Mouse (Mus musculus): ENCODE measurements around the gene Chad.

GRCm38 (mm10) chr11:94563383-94563782 is 1.5 kb upstream of the Chad start:
- TF ChIP-seq CTCF (IDR thresholded peaks at IDR 0.05; ENCODE audit: low read depth, low read length) (no peak), POLR2A (IDR thresholded peaks at IDR 0.05; ENCODE audit: borderline replicate concordance, low read depth, low read length) (no peak)

Data from bone marrow macrophage, adult 2 months (primary cell).